Mouse (Mus musculus) gastrocnemius, adult 18-20 months (tissue): ENCODE data around the gene Gngt2. TPM values are rescaled to one million over a fixed set of nuclear protein-coding genes. Genes with fewer than 3 reads are reported as not detected.

Experiments
- DNase-seq: peaks from one replicate; pipeline ENCODE4 v3.0.0; 2021; ENCODE audit warnings: low spot score
- long read RNA-seq, 2 experiments: library from polyadenylated mRNA; stranded (forward); transcript quantifications; one replicate each; pipeline ENCODE4 v2.0.0; 2021
- total RNA-seq, 2 experiments: library from RNA; stranded (reverse); gene quantifications; 2 replicates each; pipeline ENCODE4 v1.2.3; 2021

Gene Gngt2
- total RNA-seq, result 1 to 10 TPM; 5.5 to 6.9 TPM
- long read RNA-seq, experiment 1, partial matches to known transcripts, result 0 of 1 reads
- long read RNA-seq, experiment 1, other reads (novel, unspliced or antisense), result 0 of 1 reads
- long read RNA-seq, experiment 2, partial matches to known transcripts, result 0 of 4 reads
- long read RNA-seq, experiment 2, other reads (novel, unspliced or antisense), result 3 of 4 reads

DNA sequence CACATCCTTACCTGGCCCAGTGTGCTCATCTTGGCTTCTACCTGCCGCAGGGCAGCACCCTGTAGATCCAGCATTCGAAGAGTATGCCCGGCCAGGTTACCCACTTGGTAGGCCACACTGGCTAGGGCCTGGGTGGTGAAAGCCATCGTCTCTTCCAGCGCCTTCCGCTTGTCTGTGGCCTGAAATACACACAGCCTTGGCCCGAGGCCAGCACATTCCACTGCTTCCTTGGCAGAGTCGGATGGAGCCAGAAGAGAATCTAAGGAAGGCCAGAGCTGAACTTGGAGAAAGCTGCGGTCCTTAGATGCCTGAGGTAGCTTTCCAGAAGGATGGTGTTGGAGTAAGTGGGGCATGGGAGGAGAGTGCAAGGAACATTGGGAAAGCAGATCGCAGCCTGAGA is at the start of gene Gngt2:
Gngt2 (plus strand) TSS at position 158 of the 400 bp plus-strand sequence.
- peak; percentile 81 for DNase-seq

DNA sequence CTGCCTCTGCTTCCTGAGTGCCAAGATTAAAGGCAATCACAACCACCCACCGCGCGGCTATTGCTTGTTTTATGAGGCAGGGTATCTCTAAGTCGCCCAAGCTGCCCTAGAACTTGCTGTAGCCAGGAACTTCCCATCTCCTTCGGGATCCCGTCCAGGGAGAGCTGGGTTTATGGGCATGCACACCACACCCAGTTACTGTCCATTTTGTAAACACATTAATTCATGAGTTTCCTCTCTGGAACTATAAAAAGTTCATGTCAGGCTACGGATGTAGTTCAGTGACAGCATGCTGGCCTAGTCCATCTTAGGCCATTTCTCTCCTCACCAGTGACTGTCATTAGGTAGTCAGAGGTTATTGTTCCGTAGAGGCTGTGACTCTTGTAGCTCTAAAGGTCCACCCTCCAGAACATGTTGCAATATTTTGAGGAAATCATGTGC is 47.5 kb upstream of the Gngt2 start:
- DNase-seq, result no peak

DNA sequence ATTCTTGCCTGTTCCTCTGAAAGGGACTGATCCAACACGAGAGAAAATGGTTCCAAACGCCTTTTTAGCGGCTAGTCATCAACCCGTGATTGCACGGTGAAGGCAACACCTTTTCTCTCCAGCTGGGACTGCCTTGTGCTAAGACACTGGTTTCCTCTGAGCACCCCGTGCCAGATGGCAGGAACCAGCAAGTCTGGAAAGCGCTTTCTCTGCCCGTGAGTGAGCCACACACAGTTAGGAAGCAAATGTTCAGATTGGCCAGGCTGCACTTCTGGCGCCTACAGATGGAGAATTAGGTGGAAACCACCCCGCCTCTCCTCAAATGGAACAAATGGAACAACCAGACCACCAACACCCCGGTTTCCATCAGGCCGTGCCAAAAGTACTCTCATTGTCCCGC is 45.2 kb upstream of the Gngt2 start:
- DNase-seq, result no peak

GRCm38 (mm10) chr11:95792950-95793509 is 44.0 kb upstream of the Gngt2 start:
- DNase-seq, result no peak

DNA sequence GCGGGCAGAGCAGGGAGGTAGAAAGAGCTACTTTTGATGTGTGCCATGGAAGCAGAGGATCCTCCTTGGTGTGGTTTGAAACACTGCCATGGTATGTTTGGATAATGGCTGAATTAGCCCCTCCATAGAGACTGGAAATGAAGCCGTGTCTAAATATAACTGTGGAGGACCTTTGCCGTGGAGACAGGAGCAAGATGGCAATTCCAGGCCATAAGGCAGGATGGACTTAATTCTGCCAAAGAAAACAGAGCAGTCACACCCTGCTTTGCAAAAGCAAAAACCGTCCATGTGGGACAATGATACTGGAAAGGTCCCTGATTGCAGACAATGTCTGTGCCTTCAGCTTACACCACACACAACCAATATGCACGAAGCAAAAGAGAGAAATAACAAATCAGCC is 42.8 kb upstream of the Gngt2 start:
- DNase-seq, result no peak

- DNase-seq, result peak; percentile 55
Measured at GRCm38 (mm10) chr11:95795582-95795981, 41.4 kb upstream of the Gngt2 start.

- DNase-seq, result no peak
Measured at GRCm38 (mm10) chr11:95805010-95805409, 32.0 kb upstream of the Gngt2 start.

DNA sequence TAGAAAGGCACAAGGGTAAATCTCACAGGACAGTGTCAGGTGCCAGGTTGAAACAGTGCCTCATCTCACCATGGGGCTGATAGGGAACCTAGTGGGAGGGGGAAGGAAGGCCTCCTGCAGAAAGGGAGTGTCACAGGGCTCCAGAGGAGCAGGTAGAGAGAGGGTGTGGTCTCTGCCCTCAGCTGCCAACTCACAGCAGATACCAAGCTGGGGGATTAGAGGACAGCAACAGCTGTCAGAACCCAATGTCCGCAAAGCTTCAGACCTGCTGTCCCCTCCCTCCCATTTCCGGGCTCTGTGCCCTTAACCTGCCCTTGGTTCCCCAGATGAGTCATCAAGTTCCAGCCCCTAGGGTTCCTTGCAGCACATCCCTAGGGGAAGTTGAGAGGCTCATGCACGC is 31.5 kb upstream of the Gngt2 start:
- DNase-seq, result no peak

DNA sequence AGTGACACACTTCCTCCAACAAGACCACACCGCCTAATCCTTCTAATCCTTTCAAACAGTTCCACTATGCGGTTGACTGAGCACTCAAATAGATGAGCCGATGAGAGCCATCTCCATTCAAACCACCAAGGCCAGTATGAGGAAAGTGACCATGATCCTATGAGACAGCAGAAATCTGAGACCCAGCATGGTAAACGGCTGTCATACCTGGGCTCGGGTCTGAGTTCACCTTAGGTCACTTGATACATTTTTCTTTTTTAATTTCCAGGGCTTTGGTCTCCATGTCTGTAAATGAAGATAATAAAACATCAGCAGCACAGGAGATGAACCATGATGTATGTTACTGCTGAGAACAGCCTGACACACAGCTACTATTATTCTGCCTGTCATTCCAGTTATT is 29.1 kb upstream of the Gngt2 start:
- no peak for DNase-seq

GRCm38 (mm10) chr11:95808448-95809011 is 28.5 kb upstream of the Gngt2 start:
- DNase-seq, result peak; percentile 82

GRCm38 (mm10) chr11:95809603-95810002 is 27.4 kb upstream of the Gngt2 start:
- no peak for DNase-seq

DNA sequence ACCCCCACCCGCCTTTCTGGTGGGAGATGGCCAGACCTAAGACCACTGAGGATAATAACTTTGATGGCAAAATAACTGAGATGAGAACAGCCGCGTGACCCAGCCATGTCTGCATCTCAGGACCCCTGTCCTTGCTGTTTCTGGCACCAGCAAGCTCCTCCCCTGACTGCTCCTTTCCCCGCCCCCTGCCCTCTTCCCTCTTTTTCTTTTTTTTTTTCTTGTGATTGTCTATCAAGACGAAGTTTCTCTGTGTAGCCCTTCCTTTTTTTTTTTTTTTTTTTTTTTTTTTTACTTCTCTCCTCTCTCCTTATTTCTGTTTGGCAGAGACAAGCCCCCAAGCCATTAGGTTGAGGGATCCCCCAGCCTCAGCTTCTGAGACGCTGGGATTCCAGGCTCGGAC is 26.2 kb upstream of the Gngt2 start:
- no peak for DNase-seq

GRCm38 (mm10) chr11:95811741-95812140 is 25.3 kb upstream of the Gngt2 start:
- DNase-seq, result no peak

DNA sequence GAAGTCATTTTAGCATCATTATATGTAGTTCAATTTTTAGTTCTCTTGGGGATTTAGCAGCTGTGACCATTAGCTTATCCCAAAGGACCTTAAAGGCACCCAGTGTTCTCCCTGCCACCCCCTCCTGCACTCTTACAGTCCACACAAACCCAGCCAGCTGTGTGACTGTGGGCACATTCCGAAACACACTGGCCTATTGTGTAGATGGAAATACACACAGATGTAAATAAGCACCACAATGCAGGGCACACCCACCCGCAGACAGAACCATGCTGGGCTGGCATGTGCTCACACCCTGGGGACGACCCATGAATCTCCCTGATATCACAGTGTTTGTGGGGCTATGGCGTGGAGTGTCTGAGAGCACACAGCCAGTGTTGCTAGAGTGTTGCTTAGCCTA is 24.8 kb upstream of the Gngt2 start:
- DNase-seq, result no peak

DNA sequence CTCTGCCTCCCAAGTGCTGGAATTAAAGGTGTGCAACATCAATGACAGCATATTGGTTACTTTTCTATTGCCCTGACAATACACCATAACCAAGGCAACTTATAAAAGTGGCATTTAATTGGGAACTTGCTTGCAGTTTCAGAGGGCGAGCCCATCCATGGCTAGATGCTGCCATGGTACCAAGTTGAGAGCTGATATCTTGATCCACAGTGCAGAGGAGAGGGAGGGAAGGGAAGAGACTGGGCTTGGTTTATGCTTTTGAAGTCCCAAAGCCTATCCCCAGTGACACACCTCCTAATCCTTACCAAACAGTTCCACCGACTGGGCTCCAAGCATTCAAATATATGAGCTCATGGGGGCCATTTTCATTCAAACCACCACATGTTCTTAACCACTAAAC is 22.9 kb upstream of the Gngt2 start:
- DNase-seq, result no peak

GRCm38 (mm10) chr11:95814857-95815256 is 22.2 kb upstream of the Gngt2 start:
- DNase-seq, result peak; percentile 62

DNA sequence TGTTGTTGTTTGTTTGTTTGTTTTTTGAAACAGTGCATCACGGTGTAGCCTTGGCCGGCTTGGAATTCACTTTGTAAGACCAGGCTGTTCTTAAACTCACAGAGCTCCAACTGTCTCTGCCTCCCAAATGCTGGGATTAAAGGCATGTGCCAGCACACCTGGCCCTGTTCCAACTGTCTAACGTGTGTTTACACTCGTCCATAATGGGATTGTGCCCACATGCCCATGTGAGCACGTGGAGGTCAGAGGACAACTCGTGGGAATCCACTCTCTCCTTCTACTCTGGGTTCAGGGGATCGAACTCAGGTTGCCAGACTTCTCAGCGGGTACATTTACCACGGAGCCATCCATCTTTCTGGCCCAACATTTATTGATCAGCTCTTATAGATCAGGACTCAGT is 21.6 kb upstream of the Gngt2 start:
- DNase-seq, result no peak

GRCm38 (mm10) chr11:95819138-95819537 is 17.9 kb upstream of the Gngt2 start:
- DNase-seq, result no peak

DNA sequence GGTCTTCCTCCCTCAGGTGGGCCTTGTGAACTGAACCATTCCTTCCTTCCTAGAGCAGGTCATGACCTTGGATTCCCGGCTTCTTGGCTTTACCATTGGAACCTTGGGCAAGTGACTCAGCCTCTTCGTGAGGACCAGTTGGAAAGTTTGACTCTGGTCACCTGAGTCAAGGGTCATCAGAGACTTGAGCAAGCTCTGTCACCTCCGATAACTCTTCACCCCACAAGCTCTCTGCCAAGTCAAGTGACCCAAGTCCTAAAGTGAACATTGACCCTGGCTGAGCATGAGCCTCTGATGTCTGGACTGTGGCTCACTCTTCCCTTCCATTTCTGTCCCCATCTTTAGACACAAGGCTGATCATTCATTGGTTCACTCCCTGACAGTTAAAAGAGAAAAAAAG is 15.5 kb upstream of the Gngt2 start:
- DNase-seq, result no peak

DNA sequence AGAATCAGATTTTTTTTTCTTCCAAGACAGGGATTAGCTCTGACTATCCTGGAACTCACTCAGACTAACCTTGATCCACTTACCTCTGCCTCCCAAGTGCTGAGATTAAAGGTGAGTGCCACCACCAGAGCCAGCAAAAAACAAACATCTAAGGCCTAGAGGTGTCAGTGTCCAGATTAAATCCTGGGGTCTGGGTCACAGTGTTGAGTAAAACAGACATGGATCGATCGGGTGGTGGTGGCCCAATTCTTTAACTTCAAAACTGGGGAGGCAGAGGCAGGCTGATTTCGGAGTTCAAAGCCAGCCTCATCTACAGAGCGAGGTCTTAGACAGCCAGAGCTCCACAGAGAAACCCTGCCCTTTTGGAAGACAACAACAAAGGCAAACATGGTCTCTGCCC is 14.6 kb upstream of the Gngt2 start:
- no peak for DNase-seq

- peak; percentile 93 for DNase-seq
Measured at GRCm38 (mm10) chr11:95824071-95824876, 12.7 kb upstream of the Gngt2 start, which contains the start of gene Phospho1. Gene Phospho1 (plus strand): TSS chr11:95824499.

DNA sequence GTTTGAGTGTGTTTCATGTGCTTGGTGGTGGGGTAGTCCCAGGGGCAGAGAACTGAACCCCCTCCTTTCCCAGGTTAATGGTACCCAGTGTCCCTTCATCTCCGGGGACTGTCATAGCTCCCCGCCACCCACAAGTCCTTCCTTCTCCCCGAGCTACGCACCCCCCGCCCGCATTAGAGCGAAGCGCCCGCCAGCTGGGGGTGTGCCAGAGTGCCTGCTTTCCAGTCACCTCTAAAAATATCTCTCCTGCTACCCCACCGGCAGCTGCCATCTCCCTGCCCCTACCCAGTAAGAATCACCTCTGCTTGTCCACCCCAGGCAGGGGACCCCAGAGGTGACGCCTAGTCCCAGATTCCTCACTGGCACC is 12.2 kb upstream of the Gngt2 start:
- DNase-seq, result peak; percentile 91

GRCm38 (mm10) chr11:95825625-95826024 is 11.4 kb upstream of the Gngt2 start:
- DNase-seq, result no peak
